Mouse (Mus musculus) heart, embryonic 11.5 days (tissue): ENCODE results near the gene Hmgn1. TPM values are rescaled to one million over a fixed set of nuclear protein-coding genes. Genes with fewer than 3 reads are reported as not detected.

Experiments used
- ATAC-seq: fragments of 200-750 bp; cut with Nextera tagmentation; replicated peaks from 2 replicates; pipeline ENCODE4 v1.8.0; 2017; ENCODE audit warnings: moderate library complexity; ENCODE audit not compliant: insufficient number of reproducible peaks, low FRiP score, low TSS enrichment
- H3K27ac ChIP-seq: fragments of 300-500 bp; sonication (generic); 2 replicates; pipeline ENCODE4 v1.5.1; 2014; ENCODE audit warnings: mild to moderate bottlenecking, low read depth, low read length
- H3K27me3 ChIP-seq: fragments of 300-500 bp; sonication (generic); 2 replicates; pipeline ENCODE4 v1.6.1; 2014; ENCODE audit warnings: mild to moderate bottlenecking, low read length, mixed read lengths; ENCODE audit not compliant: control insufficient read depth, insufficient read depth
- H3K36me3 ChIP-seq: fragments of 300-500 bp; sonication (generic); 2 replicates; pipeline ENCODE4 v1.6.1; 2014; ENCODE audit warnings: mild to moderate bottlenecking, low read length, moderate library complexity, mixed read lengths; ENCODE audit not compliant: control insufficient read depth, insufficient read depth
- H3K4me1 ChIP-seq: fragments of 300-500 bp; sonication (generic); 2 replicates; pipeline ENCODE4 v1.6.1; 2014; ENCODE audit warnings: low read length; ENCODE audit not compliant: control insufficient read depth, insufficient read depth
- H3K4me2 ChIP-seq: fragments of 300-500 bp; sonication (generic); 2 replicates; pipeline ENCODE4 v1.6.1; 2014; ENCODE audit warnings: mild to moderate bottlenecking, moderate library complexity
- H3K4me3 ChIP-seq: fragments of 300-500 bp; sonication (generic); 2 replicates; pipeline ENCODE4 v1.5.1; 2014; ENCODE audit warnings: low read depth, low read length
- H3K9ac ChIP-seq: fragments of 300-500 bp; sonication (generic); 2 replicates; pipeline ENCODE4 v1.6.1; 2014; ENCODE audit warnings: mild to moderate bottlenecking, low read depth, low read length, moderate library complexity
- H3K9me3 ChIP-seq: fragments of 300-500 bp; sonication (generic); replicated peaks from 2 replicates; pipeline ENCODE4 v1.6.1; 2016; ENCODE audit warnings: low read length; ENCODE audit not compliant: control insufficient read depth
- WGBS: fragments of 180-500 bp; shearing (Covaris S2); extraction: QIAGEN DNeasy Blood & Tissue Kit; methylation state at CpG from one replicate; pipeline ENCODE4 v1.1.7; 2014; ENCODE audit not compliant: insufficient replicate concordance; 5-methylcytosine and 5-hydroxymethylcytosine counted together
- polyA plus RNA-seq: library from polyadenylated mRNA; unstranded; fragments of >200 nt; fragmentation: Nextera tagmentation; extraction: Ambion mirVana; gene quantifications from 2 replicates; pipeline ENCODE4 v1.2.1, GENCODE M21; 2014

Gene Hmgn1
- 543 and 564 TPM in 2 replicates for polyA plus RNA-seq

- H3K27me3 ChIP-seq, result no peaks in the 10 kb centered on the region
- peak within 1 kb of the TSS; percentile 99 for H3K4me3 ChIP-seq
- no peaks in the 10 kb centered on the region for H3K9me3 ChIP-seq
- peak; percentile 95 for ATAC-seq
- peaks cover 10% of the 10 kb centered on the region for H3K4me1 ChIP-seq
- H3K4me2 ChIP-seq, result peak within 1 kb of the TSS; percentile 72
- H3K9ac ChIP-seq, result peak within 1 kb of the TSS; percentile 98
- H3K27ac ChIP-seq, result peak within 1 kb of the TSS; percentile 97
- peaks cover 20% of the 10 kb centered on the region for H3K36me3 ChIP-seq
- WGBS, result under 1% methylated on average over 52 of the region's 72 CpGs
These were observed at the start of gene Hmgn1 for GRCm38 (mm10) chr16:96127657-96128344. Hmgn1 (minus strand) TSS chr16:96127729.

- no peak for ATAC-seq
- no peaks in the 10 kb centered on the region for H3K36me3 ChIP-seq
- no peaks in the 10 kb centered on the region for H3K27me3 ChIP-seq
- no peak overlapping the region for H3K4me3 ChIP-seq
- 34% methylated on average over 2 of the region's 2 CpGs for WGBS
- no peak overlapping the region for H3K9ac ChIP-seq
- no peaks in the 10 kb centered on the region for H3K9me3 ChIP-seq
- peaks cover 7% of the 10 kb centered on the region; the same call in 1 of the 2 replicates for H3K4me1 ChIP-seq
- H3K27ac ChIP-seq, result no peak overlapping the region
- no peak overlapping the region for H3K4me2 ChIP-seq
These were observed 47.9 kb upstream of the Hmgn1 start for GRCm38 (mm10) chr16:96175399-96175798.

- 78% methylated on average over 8 of the region's 8 CpGs for WGBS
These were observed 46.1 kb upstream of the Hmgn1 start for GRCm38 (mm10) chr16:96173648-96174047.

GRCm38 (mm10) chr16:96168837-96169236 lies 41.3 kb upstream of the Hmgn1 start:
- H3K27me3 ChIP-seq, result no peaks in the 10 kb centered on the region
- 79% methylated on average over 4 of the region's 4 CpGs for WGBS
- H3K36me3 ChIP-seq, result no peaks in the 10 kb centered on the region
- H3K4me1 ChIP-seq, result no peaks in the 10 kb centered on the region
- no peak overlapping the region for H3K27ac ChIP-seq
- H3K4me2 ChIP-seq, result no peak overlapping the region
- no peaks in the 10 kb centered on the region for H3K9me3 ChIP-seq
- no peak overlapping the region for H3K9ac ChIP-seq
- ATAC-seq, result no peak
- no peak overlapping the region for H3K4me3 ChIP-seq

More at GRCm38 (mm10) chr16:96173648-96174047, 46.1 kb upstream of the Hmgn1 start:
- no peak overlapping the region for H3K9ac ChIP-seq
- peaks cover 7% of the 10 kb centered on the region; the same call in 1 of the 2 replicates for H3K4me1 ChIP-seq
- H3K27me3 ChIP-seq, result no peaks in the 10 kb centered on the region
- H3K36me3 ChIP-seq, result no peaks in the 10 kb centered on the region
- no peak for ATAC-seq
- no peak overlapping the region for H3K27ac ChIP-seq
- no peaks in the 10 kb centered on the region for H3K9me3 ChIP-seq
- H3K4me3 ChIP-seq, result no peak overlapping the region
- no peak overlapping the region for H3K4me2 ChIP-seq

- no peaks in the 10 kb centered on the region for H3K4me1 ChIP-seq
- 51% methylated on average over 4 of the region's 4 CpGs for WGBS
- no peak overlapping the region for H3K4me2 ChIP-seq
- no peaks in the 10 kb centered on the region for H3K36me3 ChIP-seq
- H3K9me3 ChIP-seq, result no peaks in the 10 kb centered on the region
- no peak overlapping the region for H3K4me3 ChIP-seq
- no peaks in the 10 kb centered on the region for H3K27me3 ChIP-seq
- ATAC-seq, result no peak
- H3K9ac ChIP-seq, result no peak overlapping the region
- no peak overlapping the region for H3K27ac ChIP-seq
These were observed 38.3 kb upstream of the Hmgn1 start for GRCm38 (mm10) chr16:96165723-96166264.

GRCm38 (mm10) chr16:96161336-96161735 lies 33.8 kb upstream of the Hmgn1 start:
- H3K9ac ChIP-seq, result no peak overlapping the region
- WGBS, result 84% methylated on average over 4 of the region's 4 CpGs

GRCm38 (mm10) chr16:96160927-96161326 lies 33.4 kb upstream of the Hmgn1 start:
- no peak overlapping the region for H3K4me2 ChIP-seq
- H3K4me3 ChIP-seq, result no peak overlapping the region
- no peak overlapping the region for H3K27ac ChIP-seq
- no peaks in the 10 kb centered on the region for H3K36me3 ChIP-seq
- WGBS, result 81% methylated on average over 1 of the region's 1 CpGs
- no peak overlapping the region for H3K9ac ChIP-seq
- no peaks in the 10 kb centered on the region for H3K9me3 ChIP-seq
- peaks cover 7% of the 10 kb centered on the region; the same call in 1 of the 2 replicates for H3K4me1 ChIP-seq
- ATAC-seq, result no peak
- H3K27me3 ChIP-seq, result no peaks in the 10 kb centered on the region

More at GRCm38 (mm10) chr16:96161336-96161735, 33.8 kb upstream of the Hmgn1 start:
- Histone ChIP-seq H3K4me1 (peaks cover 7% of the 10 kb centered on the region; the same call in 1 of the 2 replicates), H3K36me3 (no peaks in the 10 kb centered on the region), H3K4me3 (no peak overlapping the region), H3K27ac (no peak overlapping the region), H3K27me3 (no peaks in the 10 kb centered on the region), H3K9me3 (no peaks in the 10 kb centered on the region), H3K4me2 (no peak overlapping the region)
- no peak for ATAC-seq

GRCm38 (mm10) chr16:96159794-96160346 lies 32.3 kb upstream of the Hmgn1 start:
- peak overlapping the region; percentile 60 for H3K4me3 ChIP-seq
- no peak for ATAC-seq
- peak overlapping the region; percentile 88 for H3K27ac ChIP-seq
- H3K36me3 ChIP-seq, result no peaks in the 10 kb centered on the region
- H3K4me2 ChIP-seq, result peak overlapping the region; percentile 96
- H3K27me3 ChIP-seq, result no peaks in the 10 kb centered on the region
- H3K9me3 ChIP-seq, result no peaks in the 10 kb centered on the region
- WGBS, result 82% methylated on average over 20 of the region's 20 CpGs
- peaks cover 7% of the 10 kb centered on the region; the same call in 1 of the 2 replicates for H3K4me1 ChIP-seq
- H3K9ac ChIP-seq, result peak overlapping the region; percentile 91
